Mouse (Mus musculus) heart, adult 2 months (tissue): Measurements from ENCODE around the gene Olfr657. TPM values are rescaled to one million over a fixed set of nuclear protein-coding genes. Genes with fewer than 3 reads are reported as not detected.

Experiments
- DNase-seq, 2 experiments: peaks; one replicate each; pipeline ENCODE4 v3.0.0; 2021
- H3K27ac ChIP-seq: fragments of 200-600 bp; 2 replicates; pipeline ENCODE4 v1.8.1; 2022
- H3K27me3 ChIP-seq: fragments of 200-500 bp; 2 replicates; pipeline ENCODE4 v1.6.1; 2012; ENCODE audit warnings: mild to moderate bottlenecking, low read length, inconsistent platforms, mixed read lengths; ENCODE audit not compliant: control insufficient read depth, insufficient read depth
- H3K36me3 ChIP-seq: fragments of 200-500 bp; 2 replicates; pipeline ENCODE4 v1.6.1; 2012; ENCODE audit warnings: low read length, inconsistent platforms; ENCODE audit not compliant: control insufficient read depth, insufficient read depth
- H3K4me1 ChIP-seq: fragments of 200-500 bp; 2 replicates; pipeline ENCODE4 v1.6.1; 2011; ENCODE audit warnings: low read length; ENCODE audit not compliant: control insufficient read depth, insufficient read depth
- H3K4me3 ChIP-seq: fragments of 200-600 bp; 2 replicates; pipeline ENCODE4 v1.8.1; 2022
- H3K79me2 ChIP-seq: fragments of 200-500 bp; replicated peaks from 2 replicates; pipeline ENCODE4 v1.6.1; 2012; ENCODE audit warnings: mild to moderate bottlenecking, inconsistent platforms, low read length, moderate library complexity, mixed read lengths; ENCODE audit not compliant: control insufficient read depth, insufficient read depth
- H3K9ac ChIP-seq: fragments of 200-500 bp; 2 replicates; pipeline ENCODE4 v1.6.1; 2012; ENCODE audit warnings: low read depth, mild to moderate bottlenecking, control low read depth, inconsistent platforms, low read length, mixed read lengths
- CTCF ChIP-seq: fragments of 200-600 bp; IDR thresholded peaks from 2 replicates; pipeline ENCODE4 v1.8.1; 2022; ENCODE audit warnings: antibody characterized with exemption, mild to moderate bottlenecking, moderate library complexity
- POLR2A ChIP-seq: fragments of 200-500 bp; IDR thresholded peaks from 2 replicates; pipeline ENCODE4 v1.6.1; 2011; ENCODE audit warnings: mild to moderate bottlenecking, low read depth, low read length, control low read depth; ENCODE audit not compliant: insufficient read depth
- WGBS: fragments of 180-500 bp; shearing (Covaris S2); methylation state at CpG from one replicate; pipeline ENCODE4 v1.1.7; 2018; 5-methylcytosine and 5-hydroxymethylcytosine counted together
- intact Hi-C: fragments of 180-260 bp; cut with DNase I; formaldehyde crosslinking; loops from one replicate; pipeline ENCODE4 v1.15.1; 2025
- polyA plus RNA-seq: library from polyadenylated mRNA; depleted of rRNA; stranded (reverse); fragments of >200 nt; gene quantifications from 2 replicates; pipeline ENCODE4 v1.2.3, GENCODE M21; 2012; rRNA removed
- total RNA-seq, 2 experiments: library from RNA; stranded (reverse); gene quantifications; 2 replicates each; pipeline ENCODE4 v1.2.3; 2021

Gene Olfr657
- total and polyA plus RNA-seq, 3 experiments, result not detected

GRCm38 (mm10) chr7:104686201-104686600, 61.6 kb downstream of the Olfr657 start, which contains the start of gene Olfr661:
TSS of gene Olfr661 (plus strand) at chr7:104686501.
- 73% methylated on average over 2 of the region's 2 CpGs for WGBS
- no peak for DNase-seq
- no peak within 1 kb of the TSS for H3K27ac ChIP-seq
- TF ChIP-seq CTCF, result no peak
- no peak for TF ChIP-seq POLR2A
- no peaks in the 10 kb centered on the region for H3K27me3 ChIP-seq
- no peak within 1 kb of the TSS for H3K4me3 ChIP-seq
- no peaks in the 10 kb centered on the region for H3K4me1 ChIP-seq
- no peaks in the 10 kb centered on the region for H3K36me3 ChIP-seq
- no peak within 1 kb of the TSS for H3K9ac ChIP-seq
- no peaks in the 10 kb centered on the region for H3K79me2 ChIP-seq
- intact Hi-C loops, result no loop called here

Other genes starting within 250 kb of the Olfr657 start
- gene Trim30c, start 224.0 kb upstream of the Olfr657 start, total RNA-seq, result under 1 TPM; 0.18 to 0.20 TPM
- gene Trim30c, start 224.0 kb upstream of the Olfr657 start, polyA plus RNA-seq, result 0.08 and 0.18 TPM in 2 replicates
- 1 to 10 TPM; 3.5 to 3.6 TPM for gene Trim30a, start 159.6 kb upstream of the Olfr657 start, total RNA-seq
- gene Trim30a, start 159.6 kb upstream of the Olfr657 start, polyA plus RNA-seq, result 2.6 and 5.3 TPM in 2 replicates
- under 1 TPM; 0.37 to 0.75 TPM for gene Trim30d, start 116.9 kb upstream of the Olfr657 start, total RNA-seq
- gene Trim30d, start 116.9 kb upstream of the Olfr657 start, polyA plus RNA-seq, result 0.62 and 0.76 TPM in 2 replicates
- not detected for gene Olfr651, start 74.7 kb upstream of the Olfr657 start, total RNA-seq
- not detected in 2 replicates for gene Olfr651, start 74.7 kb upstream of the Olfr657 start, polyA plus RNA-seq
- not detected for gene Olfr652, start 63.9 kb upstream of the Olfr657 start, total RNA-seq
- not detected in 2 replicates for gene Olfr652, start 63.9 kb upstream of the Olfr657 start, polyA plus RNA-seq
- not detected for gene Olfr653, start 47.5 kb upstream of the Olfr657 start, total RNA-seq
- not detected in 2 replicates for gene Olfr653, start 47.5 kb upstream of the Olfr657 start, polyA plus RNA-seq
- gene Olfr654, start 37.8 kb upstream of the Olfr657 start, total RNA-seq, result not detected
- gene Olfr654, start 37.8 kb upstream of the Olfr657 start, polyA plus RNA-seq, result not detected in 2 replicates
- gene Olfr655, start 23.0 kb upstream of the Olfr657 start, total RNA-seq, result not detected
- not detected in 2 replicates for gene Olfr655, start 23.0 kb upstream of the Olfr657 start, polyA plus RNA-seq
- not detected for gene Olfr656, start 10.8 kb upstream of the Olfr657 start, total RNA-seq
- not detected in 2 replicates for gene Olfr656, start 10.8 kb upstream of the Olfr657 start, polyA plus RNA-seq
- gene Olfr658, start 22.5 kb downstream of the Olfr657 start, total RNA-seq, result not detected
- gene Olfr658, start 22.5 kb downstream of the Olfr657 start, polyA plus RNA-seq, result not detected in 2 replicates
- not detected for gene Olfr659, start 42.0 kb downstream of the Olfr657 start, total RNA-seq
- gene Olfr659, start 42.0 kb downstream of the Olfr657 start, polyA plus RNA-seq, result not detected in 2 replicates
- gene Olfr661, start 61.7 kb downstream of the Olfr657 start, total RNA-seq, result not detected
- gene Olfr661, start 61.7 kb downstream of the Olfr657 start, polyA plus RNA-seq, result not detected in 2 replicates
- gene Usp17le, start 152.7 kb downstream of the Olfr657 start, total RNA-seq, result not detected
- not detected in 2 replicates for gene Usp17le, start 152.7 kb downstream of the Olfr657 start, polyA plus RNA-seq
- not detected for gene Usp17lb, start 217.8 kb downstream of the Olfr657 start, total RNA-seq
- not detected in 2 replicates for gene Usp17lb, start 217.8 kb downstream of the Olfr657 start, polyA plus RNA-seq
- gene Usp17la, start 232.2 kb downstream of the Olfr657 start, total RNA-seq, result not detected
- gene Usp17la, start 232.2 kb downstream of the Olfr657 start, polyA plus RNA-seq, result not detected in 2 replicates